Mouse (Mus musculus) ES-Bruce4 (cell line): ENCODE results near the gene Notum.

ENCODE experiments used
- CTCF ChIP-seq: IDR thresholded peaks from one replicate; pipeline ENCODE4 v1.8.1; 2011; ENCODE audit warnings: low read depth, low read length
- EP300 ChIP-seq: IDR thresholded peaks from 2 replicates; pipeline ENCODE4 v1.6.1; 2011; ENCODE audit warnings: low read depth, low read length; ENCODE audit not compliant: insufficient read depth
- POLR2A ChIP-seq: IDR thresholded peaks from one replicate; pipeline ENCODE4 v1.8.1; 2011; ENCODE audit warnings: low read length; ENCODE audit not compliant: insufficient read depth

GRCm38 (mm10) chr11:120710672-120711071 is 49.7 kb upstream of the Notum start:
- no peak for TF ChIP-seq EP300
- no peak for TF ChIP-seq POLR2A
- TF ChIP-seq CTCF = no peak
